Comparison of ENCODE assay signal across 8 mouse cellular contexts in genomic region chrX:162829741-162830140, GRCm38 (mm10). TPM values are rescaled to one million over a fixed set of nuclear protein-coding genes. Genes with fewer than 3 reads are reported as not detected.
DNase-seq lines count a peak whose midpoint lies in the region; ATAC-seq and TF ChIP-seq lines count a peak whose summit lies in the region.

No protein-coding gene starts in this region.

- no peak for TF ChIP-seq POLR2A in heart, adult 2 months (IDR thresholded peaks at IDR 0.05; ENCODE audit: insufficient read depth, low read depth, low read length)
- TF ChIP-seq POLR2A in bone marrow, adult 2 months (IDR thresholded peaks at IDR 0.05; ENCODE audit: borderline replicate concordance, control insufficient read depth, low read depth, low read length), result no peak

- no peak for TF ChIP-seq EP300 in heart, adult 2 months (IDR thresholded peaks at IDR 0.05; ENCODE audit: insufficient read depth, low read depth, low read length)

- H3K79me2 ChIP-seq in heart, adult 2 months (replicated peaks; ENCODE audit: control insufficient read depth, insufficient read depth, low read length), result no peaks in the 10 kb centered on the region

- 0 out of 2 replicates have a peak, but pooled peaks have one; percentile 22 for ATAC-seq in hindbrain, embryonic 11.5 days (ENCODE audit: low FRiP score)
- ATAC-seq in liver, embryonic 13.5 days (ENCODE audit: low read depth), result no peak
- no peak for ATAC-seq in megakaryocyte-erythroid progenitor cell, adult 5-6 weeks (replicated peaks; ENCODE audit: low FRiP score, low TSS enrichment, poor library complexity, severe bottlenecking)

- peak overlapping the region; percentile 48 for H3K27ac ChIP-seq in heart, adult 2 months
- no peak overlapping the region for H3K27ac ChIP-seq in bone marrow, adult 2 months (ENCODE audit: control insufficient read depth, insufficient read depth, low read depth, low read length, poor library complexity)
- no peak overlapping the region for H3K27ac ChIP-seq in hindbrain, embryonic 11.5 days (ENCODE audit: low read depth, low read length)
- peak overlapping the region; percentile 47 for H3K27ac ChIP-seq in liver, embryonic 13.5 days

- no peaks in the 10 kb centered on the region for H3K36me3 ChIP-seq in heart, adult 2 months (ENCODE audit: control insufficient read depth, insufficient read depth, low read length)
- H3K36me3 ChIP-seq in hindbrain, embryonic 11.5 days (ENCODE audit: control insufficient read depth, insufficient read depth, low read length), result no peaks in the 10 kb centered on the region
- no peaks in the 10 kb centered on the region for H3K36me3 ChIP-seq in liver, embryonic 13.5 days

- no peak overlapping the region for H3K9ac ChIP-seq in heart, adult 2 months (ENCODE audit: low read depth, low read length)
- H3K9ac ChIP-seq in hindbrain, embryonic 11.5 days (ENCODE audit: low read depth, low read length), result no peak overlapping the region
- H3K9ac ChIP-seq in liver, embryonic 13.5 days, result peak overlapping the region; percentile 59

- H3K9me3 ChIP-seq in hindbrain, embryonic 11.5 days (ENCODE audit: control insufficient read depth, low read length), result no peaks in the 10 kb centered on the region
- H3K9me3 ChIP-seq in liver, embryonic 13.5 days (replicated peaks), result no peaks in the 10 kb centered on the region

- no peak for TF ChIP-seq CTCF in heart, adult 2 months (IDR thresholded peaks at IDR 0.05)
- TF ChIP-seq CTCF in bone marrow, adult 2 months (IDR thresholded peaks at IDR 0.05; ENCODE audit: control insufficient read depth, insufficient read depth, low read length), result no peak

- no peak overlapping the region for H3K4me2 ChIP-seq in hindbrain, embryonic 11.5 days (replicated peaks; ENCODE audit: low read depth, low read length)
- peak overlapping the region; percentile 57 for H3K4me2 ChIP-seq in liver, embryonic 13.5 days

- 23% methylated on average over 5 of the region's 5 CpGs for WGBS in heart, adult 2 months
- 35% methylated on average over 5 of the region's 5 CpGs for WGBS in bone marrow, adult 2 months
- WGBS in hindbrain, embryonic 11.5 days, result 52% methylated on average over 5 of the region's 5 CpGs
- 28% methylated on average over 5 of the region's 5 CpGs for WGBS in liver, embryonic 13.5 days (ENCODE audit: insufficient replicate concordance)

- peak overlapping the region; percentile 41 for H3K4me3 ChIP-seq in heart, adult 2 months
- peak overlapping the region; percentile 89 for H3K4me3 ChIP-seq in bone marrow, adult 2 months (replicated peaks; ENCODE audit: control insufficient read depth, low read depth, low read length)
- H3K4me3 ChIP-seq in hindbrain, embryonic 11.5 days (ENCODE audit: low read depth, low read length), result peak overlapping the region; percentile 57
- peak overlapping the region; percentile 71 for H3K4me3 ChIP-seq in liver, embryonic 13.5 days (replicated peaks)

- H3K27me3 ChIP-seq in heart, adult 2 months (ENCODE audit: control insufficient read depth, insufficient read depth, low read length), result no peaks in the 10 kb centered on the region
- H3K27me3 ChIP-seq in hindbrain, embryonic 11.5 days (ENCODE audit: control insufficient read depth, insufficient read depth, low read length), result no peaks in the 10 kb centered on the region; the same call in 1 of the 2 replicates
- no peaks in the 10 kb centered on the region for H3K27me3 ChIP-seq in liver, embryonic 13.5 days

- DNase-seq in heart, adult 2 months, result no peak
- DNase-seq in heart, adult 11 months, result no peak
- no peak for DNase-seq in hindbrain, embryonic 11.5 days (ENCODE audit: low spot score)
- no peak for DNase-seq in liver, embryonic 13.5 days
- DNase-seq in urinary bladder, postnatal 10 days (ENCODE audit: low spot score), result no peak
- DNase-seq in embryo, embryonic 10 days (ENCODE audit: low spot score), result no peak

- intact Hi-C loops in heart, adult 2 months (cut with DNase I), result no loop called here

- no peaks in the 10 kb centered on the region for H3K4me1 ChIP-seq in heart, adult 2 months (ENCODE audit: control insufficient read depth, insufficient read depth, low read length)
- no peaks in the 10 kb centered on the region for H3K4me1 ChIP-seq in bone marrow, adult 2 months (ENCODE audit: control insufficient read depth, insufficient read depth, low read length)
- H3K4me1 ChIP-seq in hindbrain, embryonic 11.5 days (replicated peaks; ENCODE audit: control insufficient read depth, insufficient read depth, low read length), result no peaks in the 10 kb centered on the region
- peaks cover 14% of the 10 kb centered on the region; the same call in 1 of the 2 replicates for H3K4me1 ChIP-seq in liver, embryonic 13.5 days (replicated peaks)

RNA-seq across cellular contexts. Expression of gene Txlng, which starts 0.5 kb away (rescaled TPM):
- total RNA-seq in heart, adult 2 months (2021), result 1 to 10 TPM; 6.9 to 8.1 TPM
- 2.8 and 5.9 TPM in 2 replicates for polyA plus RNA-seq in heart, adult 2 months (2012; rRNA removed)
- 6.0 and 9.8 TPM in 2 replicates for polyA plus RNA-seq in bone marrow, adult 2 months (2011; ENCODE audit: insufficient read depth, insufficient read length, low replicate concordance, missing spikeins)
- polyA plus RNA-seq in hindbrain, embryonic 11.5 days (2014; fragmentation: Nextera tagmentation; extraction: Ambion mirVana), result 19.5 and 20.3 TPM in 2 replicates
- polyA plus RNA-seq in liver, embryonic 13.5 days (2015; fragmentation: Nextera tagmentation; extraction: Ambion mirVana), result 8.6 and 10.0 TPM in 2 replicates
- total RNA-seq in megakaryocyte-erythroid progenitor cell, adult 5-6 weeks (2014; fragmentation: Nextera tagmentation), result 21.0 and 27.3 TPM in 2 replicates
- 49.8 and 64.6 TPM in 2 replicates for total RNA-seq in megakaryocyte-erythroid progenitor cell, adult 5-6 weeks (2017)

RNA-seq across cellular contexts. Expression of gene Syap1, which starts 58.5 kb away (rescaled TPM):
- total RNA-seq in heart, adult 2 months (2021), result 10 to 100 TPM; 26.5 to 27.0 TPM
- 7.2 and 13.8 TPM in 2 replicates for polyA plus RNA-seq in heart, adult 2 months (2012; rRNA removed)
- 8.4 and 15.9 TPM in 2 replicates for polyA plus RNA-seq in bone marrow, adult 2 months (2011; ENCODE audit: insufficient read depth, insufficient read length, low replicate concordance, missing spikeins)
- polyA plus RNA-seq in hindbrain, embryonic 11.5 days (2014; fragmentation: Nextera tagmentation; extraction: Ambion mirVana), result 35.7 and 40.1 TPM in 2 replicates
- 13.2 and 16.8 TPM in 2 replicates for polyA plus RNA-seq in liver, embryonic 13.5 days (2015; fragmentation: Nextera tagmentation; extraction: Ambion mirVana)
- 11.9 and 15.8 TPM in 2 replicates for total RNA-seq in megakaryocyte-erythroid progenitor cell, adult 5-6 weeks (2014; fragmentation: Nextera tagmentation)
- total RNA-seq in megakaryocyte-erythroid progenitor cell, adult 5-6 weeks (2017), result 34.9 and 45.0 TPM in 2 replicates

Comparison
In these comparisons a context has a peak if more than half of its experiments do, and no peak if none do; other contexts are left out.
1. H3K27ac ChIP-seq: peak in heart, adult 2 months (single experiment) and liver, embryonic 13.5 days (single experiment); none in bone marrow, adult 2 months (single experiment) and hindbrain, embryonic 11.5 days (single experiment).
2. Peak in every context shown above with its lines, with median percentiles within 50 percentile points of each other: H3K4me3 ChIP-seq.